Mouse (Mus musculus) brain, embryonic 14.5 days (tissue): ENCODE measurements around the gene Gif.

Experiments
- CTCF ChIP-seq: fragments of 200-500 bp; IDR thresholded peaks from 2 replicates; pipeline ENCODE4 v1.5.1; 2012; ENCODE audit warnings: inconsistent platforms, mild to moderate bottlenecking, moderate library complexity, borderline replicate concordance; ENCODE audit not compliant: insufficient read depth, insufficient read length; ENCODE audit errors: extremely low read depth
- POLR2A ChIP-seq: fragments of 200-500 bp; IDR thresholded peaks from 2 replicates; pipeline ENCODE4 v1.6.1; 2012; ENCODE audit warnings: mild to moderate bottlenecking, inconsistent platforms, borderline replicate concordance; ENCODE audit not compliant: poor library complexity, insufficient read depth, insufficient read length, severe bottlenecking; ENCODE audit errors: extremely low read depth

DNA sequence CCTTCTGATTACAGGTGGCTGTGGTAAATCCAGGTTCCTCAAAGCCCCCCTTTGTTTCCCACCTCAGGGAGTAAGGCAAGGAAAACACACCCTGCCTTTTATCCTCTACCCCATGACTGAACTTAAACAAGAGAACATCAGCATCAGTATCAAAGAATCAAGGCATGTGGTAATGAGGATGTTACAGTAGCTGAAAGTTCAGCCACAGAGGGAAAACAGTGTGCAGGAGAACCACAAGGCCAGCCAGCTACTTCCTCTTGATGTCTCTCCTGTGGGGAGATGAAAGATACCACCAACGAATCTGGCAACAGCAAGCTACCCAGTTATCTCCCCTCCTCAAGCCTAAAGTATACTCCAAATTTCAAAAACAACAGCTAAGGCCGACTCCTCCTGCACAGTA, 59.9 kb downstream of the Gif start:
- TF ChIP-seq CTCF (no peak), POLR2A (no peak)
